8 mouse cellular contexts compared by ENCODE assay signal in the genomic region with DNA sequence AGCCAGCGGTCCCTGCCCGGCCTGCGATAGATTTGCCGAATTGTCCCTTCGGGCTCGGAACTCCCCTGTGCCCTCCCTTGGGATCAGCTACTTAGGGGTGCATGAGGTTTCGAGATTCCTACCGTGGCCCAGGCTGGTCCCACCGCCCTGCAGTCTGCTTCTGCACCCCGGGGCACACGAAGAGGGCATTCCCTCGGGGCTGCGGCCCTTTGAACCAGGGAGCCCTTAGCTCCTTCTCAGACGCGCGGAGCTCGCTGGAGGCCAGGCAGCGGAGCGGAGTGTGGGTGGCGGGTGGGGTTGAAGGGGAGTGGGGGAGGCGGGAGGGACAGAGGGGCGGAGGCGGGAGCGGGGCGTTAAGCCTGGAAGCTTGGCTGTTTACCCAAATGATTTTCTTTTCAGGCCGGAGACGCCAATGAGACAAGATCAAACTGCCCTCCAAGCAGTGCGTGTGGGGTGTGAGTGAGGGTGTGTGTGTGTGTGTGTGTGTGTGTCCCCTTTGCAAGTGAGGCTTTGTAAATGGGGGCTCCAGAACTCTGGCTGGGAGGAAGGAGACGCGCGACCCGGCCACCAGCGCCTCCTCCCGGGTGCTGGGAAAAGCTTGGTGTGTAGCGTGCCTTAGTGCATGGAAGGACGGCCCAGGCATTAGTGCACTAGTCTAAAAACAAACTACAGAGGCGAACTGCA. TPM values are rescaled to one million over a fixed set of nuclear protein-coding genes. Genes with fewer than 3 reads are reported as not detected.
A peak's percentile ranks its signal among the peaks of the same experiment; 100 is the strongest.
DNase-seq lines count a peak whose midpoint lies in the region; ATAC-seq and TF ChIP-seq lines count a peak whose summit lies in the region.

No protein-coding gene starts in this region.

- H3K9ac ChIP-seq in forebrain, embryonic 11.5 days (ENCODE audit: low read length): peak overlapping the region; percentile 76
- H3K9ac ChIP-seq in midbrain, postnatal 0 days (replicated peaks; ENCODE audit: low read length, poor library complexity, severe bottlenecking): 0 out of 2 replicates have a peak overlapping the region, but pooled peaks have one; percentile 20

- H3K36me3 ChIP-seq in heart, embryonic 10.5 days: no peaks in the 10 kb centered on the region
- no peaks in the 10 kb centered on the region for H3K36me3 ChIP-seq in forebrain, embryonic 11.5 days (ENCODE audit: control insufficient read depth, insufficient read depth, low read length)
- no peaks in the 10 kb centered on the region for H3K36me3 ChIP-seq in midbrain, postnatal 0 days (ENCODE audit: insufficient read depth, low read length)

- 2% methylated on average over 37 of the region's 37 CpGs for WGBS in heart, embryonic 10.5 days
- WGBS in forebrain, embryonic 11.5 days: 1% methylated on average over 37 of the region's 37 CpGs
- WGBS in midbrain, postnatal 0 days: 3% methylated on average over 37 of the region's 37 CpGs

- peak overlapping the region; percentile 52 for H3K4me3 ChIP-seq in heart, embryonic 10.5 days
- H3K4me3 ChIP-seq in forebrain, embryonic 11.5 days (ENCODE audit: low read depth, low read length): peak overlapping the region; percentile 38
- peak overlapping the region; percentile 20; the same call in 1 of the 2 replicates for H3K4me3 ChIP-seq in midbrain, postnatal 0 days (ENCODE audit: low read depth, low read length)

- peak overlapping the region; percentile 42; the same call in 1 of the 2 replicates for H3K27ac ChIP-seq in heart, embryonic 10.5 days
- peak overlapping the region; percentile 87 for H3K27ac ChIP-seq in forebrain, embryonic 11.5 days (ENCODE audit: low read depth, low read length)
- peak overlapping the region; percentile 48 for H3K27ac ChIP-seq in midbrain, postnatal 0 days (ENCODE audit: low read depth, low read length)

- H3K27me3 ChIP-seq in heart, embryonic 10.5 days (ENCODE audit: insufficient read depth, poor library complexity, severe bottlenecking): peaks cover 97% of the 10 kb centered on the region
- H3K27me3 ChIP-seq in forebrain, embryonic 11.5 days (ENCODE audit: control insufficient read depth, insufficient read depth, low read length): peaks cover 76% of the 10 kb centered on the region
- peaks cover 75% of the 10 kb centered on the region for H3K27me3 ChIP-seq in midbrain, postnatal 0 days (ENCODE audit: insufficient read depth, low read length)

- no peaks in the 10 kb centered on the region for H3K9me3 ChIP-seq in heart, embryonic 10.5 days
- no peaks in the 10 kb centered on the region for H3K9me3 ChIP-seq in forebrain, embryonic 11.5 days (ENCODE audit: control insufficient read depth, low read length)
- no peaks in the 10 kb centered on the region for H3K9me3 ChIP-seq in midbrain, postnatal 0 days (ENCODE audit: low read length)

- peak; percentile 77 for DNase-seq in heart, embryonic 10.5 days (ENCODE audit: low spot score)
- DNase-seq in heart, adult 9 months (ENCODE audit: low spot score in 2 of 2): no peak
- DNase-seq in forebrain, embryonic 11.5 days (ENCODE audit: low spot score): no peak
- DNase-seq in kidney, postnatal 10 days: peak; percentile 82
- DNase-seq in midbrain, postnatal 0 days (ENCODE audit: low spot score): no peak
- no peak for DNase-seq in B cell, adult 2 months
- no peak for DNase-seq in left cerebral cortex, adult 9 months (ENCODE audit: low spot score in 2 of 2)
- DNase-seq in gastrocnemius, postnatal 10 days: no peak

- TF ChIP-seq CTCF in midbrain, postnatal 0 days (IDR thresholded peaks at IDR 0.05): peak; percentile 44

- peaks cover 15% of the 10 kb centered on the region for H3K4me1 ChIP-seq in heart, embryonic 10.5 days
- peaks cover 17% of the 10 kb centered on the region; the same call in 1 of the 2 replicates for H3K4me1 ChIP-seq in forebrain, embryonic 11.5 days (replicated peaks; ENCODE audit: control insufficient read depth, insufficient read depth, low read length)
- H3K4me1 ChIP-seq in midbrain, postnatal 0 days (ENCODE audit: insufficient read depth, low read length): no peaks in the 10 kb centered on the region

- ATAC-seq in forebrain, embryonic 11.5 days (replicated peaks; ENCODE audit: low FRiP score): peak; percentile 67
- peak; percentile 35; the same call in 1 of the 2 replicates for ATAC-seq in midbrain, postnatal 0 days (ENCODE audit: low FRiP score)

- H3K4me2 ChIP-seq in forebrain, embryonic 11.5 days (ENCODE audit: low read depth, low read length, severe bottlenecking): peak overlapping the region; percentile 67
- H3K4me2 ChIP-seq in midbrain, postnatal 0 days (ENCODE audit: low read depth, low read length, poor library complexity, severe bottlenecking): peak overlapping the region; percentile 31

RNA-seq across cellular contexts. Expression of a gene that starts 28.8 kb away (rescaled TPM):
- 16.2 and 48.0 TPM in 2 replicates for polyA plus RNA-seq in heart, embryonic 10.5 days (2016; fragmentation: Nextera tagmentation; extraction: Ambion mirVana)
- 124 and 137 TPM in 2 replicates for polyA plus RNA-seq in forebrain, embryonic 11.5 days (2014; fragmentation: Nextera tagmentation; extraction: Ambion mirVana)
- 38.9 and 43.2 TPM in 2 replicates for total RNA-seq in midbrain, postnatal 0 days (2014; rRNA removed)
- polyA plus RNA-seq in midbrain, postnatal 0 days (2015; fragmentation: Nextera tagmentation; extraction: Ambion mirVana): 65.4 and 81.6 TPM in 2 replicates
- total RNA-seq in gastrocnemius, postnatal 10 days (2021): 10 to 100 TPM; 32.7 to 39.2 TPM

Comparison
In these comparisons a context has a peak if more than half of its experiments do, and no peak if none do; other contexts are left out.
1. DNase-seq: peak in heart, embryonic 10.5 days (single experiment) and kidney, postnatal 10 days (single experiment); none in heart, adult 9 months (0 of 2), forebrain, embryonic 11.5 days (single experiment), midbrain, postnatal 0 days (single experiment), B cell, adult 2 months (0 of 2), left cerebral cortex, adult 9 months (0 of 2) and gastrocnemius, postnatal 10 days (single experiment).
2. Peak in every context shown above with its lines, with median percentiles within 50 percentile points of each other: H3K27ac ChIP-seq and H3K4me3 ChIP-seq.